Mouse (Mus musculus) left cerebral cortex, postnatal 14 days (tissue): ENCODE results near the gene Rhox4c. TPM values are rescaled to one million over a fixed set of nuclear protein-coding genes. Genes with fewer than 3 reads are reported as not detected.
"Not testable (repeated sequence)": the region's sequence is repeated elsewhere in the genome, so short reads cannot be mapped to it uniquely, and the experiment has no call there.

Source experiments
- DNase-seq, 2 experiments: peaks; one replicate each; pipeline ENCODE4 v3.0.0; 2021 to 2022; ENCODE audit warnings: low spot score in 2 of 2, mixed read lengths in 1 of 2
- intact Hi-C: fragments of 180-260 bp; cut with DNase I; formaldehyde crosslinking; loops from one replicate; pipeline ENCODE4 v1.15.1; 2025
- long read RNA-seq, 2 experiments: library from polyadenylated mRNA; stranded (forward); transcript quantifications; one replicate each; pipeline ENCODE4 v2.0.0; 2021
- total RNA-seq, 2 experiments: library from RNA; stranded (reverse); gene quantifications; 2 replicates each; pipeline ENCODE4 v1.2.3; 2021

Rhox4c gene
- total RNA-seq: not detected
- long read RNA-seq, experiment 1: 0 reads
- long read RNA-seq, experiment 2: 0 reads

- intact Hi-C loops: not testable (repeated sequence)
These were observed at the start of gene Rhox4c for GRCm38 (mm10) chrX:37480037-37480436. TSS of gene Rhox4c (plus strand) at chrX:37480337.

GRCm38 (mm10) chrX:37432194-37432593 lies 47.9 kb upstream of the Rhox4c start, which contains the start of gene Rhox4b:
TSS of gene Rhox4b (plus strand) at chrX:37432494.
- intact Hi-C loops, DNase-seq: not testable (repeated sequence)

More at GRCm38 (mm10) chrX:37480037-37480436, at the start of gene Rhox4c:
- DNase-seq: not testable (repeated sequence)

GRCm38 (mm10) chrX:37453380-37453779 lies 26.8 kb upstream of the Rhox4c start, which contains the start of gene Rhox2c:
TSS of gene Rhox2c (plus strand) at chrX:37453680.
- intact Hi-C loops, DNase-seq: not testable (repeated sequence)

- intact Hi-C loops, DNase-seq: not testable (repeated sequence)
These were observed 21.9 kb upstream of the Rhox4c start, which contains the start of gene Rhox3c for GRCm38 (mm10) chrX:37458285-37458684. TSS of gene Rhox3c (plus strand) at chrX:37458585.

GRCm38 (mm10) chrX:37514059-37514458 lies 33.9 kb downstream of the Rhox4c start, which contains the start of gene Rhox4d:
TSS of gene Rhox4d (plus strand) at chrX:37514359.
- DNase-seq, intact Hi-C loops: not testable (repeated sequence)

GRCm38 (mm10) chrX:37530152-37530551 lies 50.0 kb downstream of the Rhox4c start, which contains the start of gene Rhox2e:
TSS of gene Rhox2e (plus strand) at chrX:37530452.
- intact Hi-C loops, DNase-seq: not testable (repeated sequence)

Other genes with a start within 250 kb of the Rhox4c start
- not detected for gene Rhox2a, start 235.4 kb upstream of the Rhox4c start, total RNA-seq
- gene Rhox3a, start 230.4 kb upstream of the Rhox4c start, total RNA-seq: not detected
- gene Rhox4a, start 215.0 kb upstream of the Rhox4c start, total RNA-seq: not detected
- gene Rhox3a2, start 100.3 kb upstream of the Rhox4c start, total RNA-seq: not detected
- gene Rhox4a2, start 89.5 kb upstream of the Rhox4c start, total RNA-seq: not detected
- not detected for gene Rhox2b, start 68.3 kb upstream of the Rhox4c start, total RNA-seq
- gene Rhox4b, start 47.8 kb upstream of the Rhox4c start, total RNA-seq: not detected
- not detected for gene Rhox2c, start 26.7 kb upstream of the Rhox4c start, total RNA-seq
- gene Rhox3c, start 21.8 kb upstream of the Rhox4c start, total RNA-seq: not detected
- gene Rhox2d, start 13.1 kb downstream of the Rhox4c start, total RNA-seq: not detected
- gene Rhox4d, start 34.0 kb downstream of the Rhox4c start, total RNA-seq: not detected
- gene Rhox2e, start 50.1 kb downstream of the Rhox4c start, total RNA-seq: not detected
- gene Rhox3e, start 61.7 kb downstream of the Rhox4c start, total RNA-seq: not detected
- gene Rhox4e, start 77.1 kb downstream of the Rhox4c start, total RNA-seq: not detected
- not detected for gene Rhox2f, start 91.1 kb downstream of the Rhox4c start, total RNA-seq
- gene Rhox3f, start 100.7 kb downstream of the Rhox4c start, total RNA-seq: not detected
- not detected for gene Rhox4f, start 127.4 kb downstream of the Rhox4c start, total RNA-seq
- not detected for gene Rhox3g, start 148.3 kb downstream of the Rhox4c start, total RNA-seq
- gene Rhox2g, start 163.1 kb downstream of the Rhox4c start, total RNA-seq: not detected
- not detected for gene Rhox4g, start 171.0 kb downstream of the Rhox4c start, total RNA-seq
- gene Rhox3h, start 188.4 kb downstream of the Rhox4c start, total RNA-seq: not detected
- not detected for gene Rhox2h, start 192.9 kb downstream of the Rhox4c start, total RNA-seq